Mouse (Mus musculus): Measurements from ENCODE around the gene Scube3.

Scube3 gene

DNA sequence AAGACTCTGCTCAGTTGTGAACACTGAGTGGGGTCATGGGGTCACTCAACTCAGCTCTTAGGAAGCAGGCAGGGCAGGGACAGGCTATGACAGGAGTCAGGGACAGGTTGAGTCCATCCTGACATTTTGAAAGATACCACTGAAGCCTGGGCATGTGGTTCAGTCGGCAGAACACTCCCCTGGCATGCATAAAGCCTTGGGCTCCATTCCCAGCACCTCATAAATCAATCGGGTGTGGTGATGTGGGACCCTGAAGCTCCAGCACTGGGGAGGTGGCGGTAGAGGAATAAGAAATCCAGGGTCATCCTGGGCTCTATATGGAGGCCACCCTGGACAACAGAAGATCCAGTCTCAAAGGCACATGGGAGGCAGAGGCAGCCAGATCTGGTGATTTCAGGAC, 6.4 kb upstream of the Scube3 start:
- 88% methylated on average over 3 of the region's 3 CpGs for WGBS

DNA sequence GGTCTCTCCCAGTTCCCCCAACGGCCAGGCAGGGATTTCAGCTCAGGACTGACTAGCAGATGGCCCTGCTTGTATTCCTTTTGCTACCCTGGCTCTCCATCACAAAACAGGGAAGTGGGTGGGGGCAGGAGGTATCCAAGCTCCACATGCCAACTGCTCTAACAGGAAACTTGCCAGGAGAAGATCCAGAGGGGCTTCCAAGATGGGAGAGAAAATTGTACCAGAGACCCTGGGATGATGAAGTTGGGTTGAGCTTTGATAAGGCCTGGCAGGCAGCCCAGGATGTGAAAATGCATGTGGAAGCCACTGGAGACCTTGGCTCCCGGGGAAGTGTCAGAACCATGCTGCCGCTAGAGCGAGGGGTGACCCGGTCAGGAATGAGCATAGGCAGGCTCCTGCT, 5.7 kb upstream of the Scube3 start:
- WGBS: 56% methylated on average over 5 of the region's 5 CpGs

- WGBS: 95% methylated on average over 8 of the region's 8 CpGs
Observed at GRCm38 (mm10) chr17:28138013-28138412, 3.9 kb upstream of the Scube3 start.

- WGBS: 83% methylated on average over 9 of the region's 9 CpGs
Observed at GRCm38 (mm10) chr17:28138685-28139084, 3.3 kb upstream of the Scube3 start.

GRCm38 (mm10) chr17:28140431-28141204, 1.3 kb upstream of the Scube3 start:
- 57% methylated on average over 13 of the region's 13 CpGs for WGBS

GRCm38 (mm10) chr17:28141205-28141650, 713 bp upstream of the Scube3 start:
- WGBS: 13% methylated on average over 15 of the region's 15 CpGs

- WGBS: 5% methylated on average over 33 of the region's 33 CpGs
Observed at GRCm38 (mm10) chr17:28142700-28143610, 1.0 kb downstream of the Scube3 start.

- WGBS: 14% methylated on average over 9 of the region's 9 CpGs
Observed at GRCm38 (mm10) chr17:28143751-28144150, 1.8 kb downstream of the Scube3 start.

DNA sequence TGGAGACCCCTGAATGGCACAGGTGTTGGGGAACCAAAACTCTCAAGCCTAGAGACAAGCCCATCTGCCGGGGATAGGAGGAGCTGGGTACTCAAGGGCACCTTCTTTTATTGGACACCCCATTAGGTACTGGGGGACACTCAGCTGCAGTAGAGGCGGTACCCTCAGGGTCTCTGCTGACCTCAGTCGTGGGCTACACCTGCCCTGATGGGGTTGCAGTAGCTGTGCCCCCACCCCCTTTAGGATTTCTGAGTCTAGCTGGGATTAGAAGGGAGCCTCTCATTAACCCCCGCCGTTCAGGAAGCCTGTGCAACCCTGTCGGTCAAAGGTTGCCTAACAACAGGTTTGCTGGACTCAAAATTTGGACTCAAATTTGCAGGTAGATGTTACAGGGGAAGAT, 2.3 kb downstream of the Scube3 start:
- WGBS: 55% methylated on average over 6 of the region's 6 CpGs

DNA sequence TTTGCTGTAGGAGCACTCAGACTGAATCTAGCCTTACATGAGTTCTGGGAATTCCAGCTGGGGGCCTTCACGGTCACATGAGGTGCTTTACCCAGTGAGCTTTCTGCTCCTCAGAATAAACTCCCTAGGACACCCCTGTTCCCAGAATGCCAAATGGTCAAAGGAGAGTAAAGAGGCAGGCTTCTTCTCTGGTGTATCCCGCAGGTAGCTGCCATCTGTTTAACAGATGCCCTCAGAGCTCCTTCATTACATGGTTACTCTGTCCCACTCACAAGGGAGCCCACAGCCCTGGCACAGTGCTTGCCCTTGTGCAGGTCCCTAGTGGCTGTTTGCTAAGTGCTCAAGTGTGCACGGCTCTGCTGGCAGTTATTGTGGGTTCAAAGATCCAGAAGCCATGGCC, 6.3 kb downstream of the Scube3 start:
- WGBS: 85% methylated on average over 3 of the region's 3 CpGs

DNA sequence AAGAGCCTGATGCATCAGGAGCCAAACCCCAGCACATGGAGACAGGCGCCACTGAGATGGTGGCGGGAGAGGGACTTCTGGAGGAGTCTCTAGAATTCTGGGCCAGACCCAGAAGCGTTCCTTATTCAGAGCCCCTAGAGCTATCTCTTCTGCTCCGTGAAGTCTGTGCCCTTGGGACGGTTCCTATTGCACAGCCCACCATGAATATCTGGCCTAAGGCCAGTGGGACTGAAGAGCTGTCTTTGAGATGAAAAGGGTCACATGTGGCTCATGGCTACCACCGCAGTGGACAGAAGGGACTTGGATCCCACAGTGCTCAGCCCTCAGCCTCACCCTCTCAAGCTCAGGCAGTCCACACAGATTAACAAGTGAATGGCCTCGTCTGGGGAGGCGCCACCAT, 7.8 kb downstream of the Scube3 start:
- WGBS: 69% methylated on average over 8 of the region's 8 CpGs

DNA sequence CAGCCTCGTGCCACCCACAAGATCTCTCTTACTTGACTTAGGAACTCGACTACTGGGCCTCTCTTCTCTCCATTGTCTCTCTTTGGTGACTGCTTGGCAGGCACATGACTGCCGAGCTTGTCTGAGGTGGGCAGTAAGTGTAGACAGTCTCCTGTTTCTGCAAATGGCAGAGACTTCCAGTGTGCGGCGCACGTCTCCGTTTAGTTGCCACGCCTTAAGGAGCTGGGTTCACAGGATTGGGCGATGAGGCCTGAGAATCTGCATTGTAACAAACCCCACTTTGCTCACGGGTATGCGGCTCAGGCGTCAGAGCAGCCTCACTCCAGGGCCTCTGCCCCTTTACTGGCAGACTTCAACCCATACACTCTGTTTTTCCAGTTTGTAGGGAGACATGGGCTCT, 8.5 kb downstream of the Scube3 start:
- WGBS: 88% methylated on average over 12 of the region's 12 CpGs

DNA sequence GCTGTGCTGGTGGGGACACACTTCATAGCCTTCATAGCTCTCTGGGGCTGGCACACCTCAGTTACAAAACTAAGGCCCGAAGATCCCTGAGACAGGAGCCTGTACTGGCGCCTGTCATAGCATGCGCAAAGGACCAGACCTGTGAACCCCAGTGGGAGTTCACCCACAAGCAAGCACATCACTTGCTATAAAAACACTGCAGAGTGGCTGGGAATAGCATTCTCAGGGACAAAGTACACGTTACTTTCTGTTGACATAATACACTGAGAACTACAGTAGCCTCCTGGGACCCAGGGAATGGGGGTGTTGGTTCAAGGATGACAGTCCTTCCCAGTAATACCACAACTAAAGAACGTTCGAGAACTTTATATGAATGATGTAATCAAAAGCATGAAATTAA, 11.2 kb downstream of the Scube3 start:
- WGBS: 76% methylated on average over 6 of the region's 6 CpGs

- 55% methylated on average over 8 of the region's 8 CpGs for WGBS
Observed at GRCm38 (mm10) chr17:28154970-28155369, 13.0 kb downstream of the Scube3 start.

GRCm38 (mm10) chr17:28160361-28160760, 18.4 kb downstream of the Scube3 start:
- WGBS: 42% methylated on average over 10 of the region's 10 CpGs

DNA sequence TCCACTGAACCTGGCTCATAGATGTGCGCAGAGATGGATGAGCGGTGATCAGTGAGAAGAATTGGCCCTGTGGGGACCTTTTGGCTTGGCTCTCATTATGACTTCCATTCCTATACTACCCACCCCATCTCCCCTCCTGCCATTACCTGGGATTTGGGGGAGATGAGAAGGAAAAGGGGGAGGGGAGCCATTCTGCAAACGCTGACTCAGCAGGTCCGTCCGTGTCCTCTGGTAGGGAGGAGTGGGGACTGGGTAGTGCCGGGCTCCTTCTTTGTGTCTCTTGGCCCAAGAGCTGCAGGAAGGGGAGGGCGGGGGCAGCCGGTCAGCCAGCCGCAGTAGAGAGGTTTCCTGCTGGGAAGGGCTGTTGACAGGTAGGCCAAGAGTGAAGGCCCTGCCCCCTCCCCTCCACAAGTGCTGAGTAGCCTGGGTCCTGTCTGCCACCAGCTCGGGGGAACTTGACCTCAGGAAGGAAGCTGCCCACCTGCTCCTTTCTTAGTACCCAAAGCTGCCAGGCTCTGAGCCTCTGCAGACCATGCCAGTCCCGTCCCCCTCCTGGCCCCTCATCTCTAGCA, 19.5 kb downstream of the Scube3 start:
- WGBS: 37% methylated on average over 11 of the region's 11 CpGs

DNA sequence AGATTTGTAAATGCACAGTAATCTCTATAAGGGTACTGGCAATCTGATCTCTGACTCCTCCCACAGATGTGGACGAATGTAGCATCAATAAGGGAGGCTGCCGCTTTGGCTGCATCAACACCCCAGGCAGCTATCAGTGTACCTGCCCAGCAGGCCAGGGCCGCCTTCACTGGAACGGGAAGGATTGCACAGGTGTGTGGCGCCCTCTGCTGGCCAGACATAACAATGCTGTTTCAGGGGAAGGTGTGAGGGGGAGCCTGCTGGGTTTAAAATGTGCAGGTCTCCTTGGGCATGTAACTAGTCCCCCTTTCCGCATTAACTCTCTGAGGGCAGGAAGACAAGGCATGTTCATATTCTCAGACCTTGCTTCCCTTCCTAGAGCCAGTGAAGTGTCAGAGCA, 21.7 kb downstream of the Scube3 start:
- WGBS: 6% methylated on average over 6 of the region's 6 CpGs

GRCm38 (mm10) chr17:28170460-28171305, 28.7 kb downstream of the Scube3 start:
- whole genome bisulfite sequencing: 74% methylated on average over 6 of the region's 6 CpGs

DNA sequence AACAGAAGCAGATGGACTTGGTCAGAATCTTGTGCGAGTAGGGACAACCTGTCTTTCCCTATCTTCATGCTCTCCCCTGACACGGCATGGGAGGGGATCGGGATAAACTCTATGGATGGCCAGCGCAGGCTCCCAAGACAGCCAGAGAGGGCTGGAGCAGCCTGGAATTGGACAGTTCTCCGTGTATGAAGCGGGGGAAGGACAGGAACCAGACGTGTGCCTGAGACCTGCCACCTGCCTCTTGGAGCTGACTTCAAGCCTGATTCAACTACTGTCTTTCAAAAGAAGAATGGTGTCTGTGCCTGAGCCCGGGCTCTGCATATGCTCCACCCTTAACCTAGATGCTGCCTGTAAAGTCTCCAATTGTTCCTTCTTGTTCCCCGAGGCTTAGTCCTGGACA, 30.7 kb downstream of the Scube3 start:
- 64% methylated on average over 9 of the region's 9 CpGs for WGBS

GRCm38 (mm10) chr17:28176775-28177539, 35.0 kb downstream of the Scube3 start, which contains the start of gene Zfp523:
Gene Zfp523, plus strand, starts transcription at chr17:28177129.
- WGBS: under 1% methylated on average over 80 of the region's 82 CpGs

All from cerebral cortex, adult 2 months (tissue).